Mouse (Mus musculus) urinary bladder, postnatal 25 days (tissue): Measurements from ENCODE around the gene Mgat5.

Source experiments
- DNase-seq: peaks from one replicate; pipeline ENCODE4 v3.0.0; 2022; ENCODE audit warnings: low spot score

The Mgat5 gene

DNA sequence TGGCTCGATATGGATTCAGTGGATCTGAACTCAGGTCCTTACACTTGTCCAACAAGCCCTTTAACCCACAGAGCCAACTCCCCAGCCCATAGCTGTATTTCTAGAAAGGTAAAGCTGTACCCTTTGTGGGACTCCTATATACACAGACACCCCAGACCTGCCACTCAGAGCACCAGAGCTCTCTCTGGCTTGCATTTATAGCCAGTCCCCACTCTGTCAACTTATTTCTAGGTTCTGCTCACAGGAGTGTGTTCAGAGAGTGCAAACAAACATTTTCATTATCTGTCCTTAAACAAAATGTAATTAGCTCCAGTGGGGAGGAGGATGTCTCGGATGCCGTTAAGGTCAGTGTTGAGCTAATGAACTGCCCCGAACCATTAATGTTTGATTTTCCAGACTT, 102.5 kb downstream of the Mgat5 start:
- no peak for DNase-seq

DNA sequence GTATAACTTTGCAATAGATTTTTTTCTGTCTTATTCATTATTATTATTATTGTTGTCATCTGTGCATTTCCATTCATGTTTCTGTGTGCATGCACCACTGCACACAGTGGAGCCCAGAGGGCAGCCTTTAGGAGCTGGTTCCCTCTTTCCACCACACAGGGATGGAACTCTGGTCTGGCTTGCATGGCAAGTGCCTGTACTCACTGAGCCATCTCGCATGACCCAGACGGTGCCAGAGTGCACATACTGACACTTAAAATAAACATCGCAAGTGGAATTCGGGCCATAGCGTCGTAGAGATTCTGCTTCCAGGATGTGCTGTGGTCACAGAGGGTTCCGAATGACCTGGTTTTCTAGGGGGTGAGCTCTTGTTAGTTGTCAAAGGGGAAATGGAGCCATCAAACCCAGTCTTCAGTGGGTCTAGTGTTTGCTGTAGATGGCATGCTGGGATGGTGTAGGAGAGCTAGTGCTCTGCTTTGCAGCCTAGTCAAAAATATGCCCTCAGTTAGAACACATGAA, 103.5 kb downstream of the Mgat5 start:
- no peak for DNase-seq

DNA sequence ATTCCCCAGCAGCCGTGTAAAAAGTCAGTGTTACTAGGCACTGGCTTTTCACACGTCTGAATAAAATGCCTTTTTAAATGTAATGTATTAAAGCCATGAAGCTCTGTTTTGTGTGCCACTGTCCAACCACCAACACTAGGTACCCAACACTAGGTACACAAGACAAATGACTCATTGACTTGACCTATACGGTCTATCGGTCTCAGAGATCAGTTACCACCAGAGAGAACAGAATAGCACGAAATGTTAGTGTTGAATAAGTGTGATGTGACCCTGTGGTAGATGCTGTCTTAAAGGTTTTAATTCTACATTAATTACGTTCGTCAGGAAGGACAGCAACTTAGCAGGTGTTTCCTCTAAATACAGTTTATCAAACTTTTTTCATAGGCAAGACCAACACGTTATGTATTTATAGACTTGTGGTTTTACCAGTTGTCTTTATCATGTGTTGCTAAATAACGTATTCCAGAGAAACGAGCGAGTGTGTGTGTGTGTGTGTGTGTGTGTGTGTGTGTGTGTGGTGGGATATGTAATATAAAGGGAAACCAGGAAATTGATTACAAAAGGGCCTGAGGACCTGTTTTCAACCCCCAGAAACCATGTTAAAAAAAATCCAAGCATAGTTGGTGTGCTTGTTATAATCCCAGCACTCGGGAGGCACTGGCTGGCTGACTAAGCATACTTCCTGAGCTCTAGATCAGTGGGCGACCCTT, 104.3 kb downstream of the Mgat5 start:
- DNase-seq: no peak

DNA sequence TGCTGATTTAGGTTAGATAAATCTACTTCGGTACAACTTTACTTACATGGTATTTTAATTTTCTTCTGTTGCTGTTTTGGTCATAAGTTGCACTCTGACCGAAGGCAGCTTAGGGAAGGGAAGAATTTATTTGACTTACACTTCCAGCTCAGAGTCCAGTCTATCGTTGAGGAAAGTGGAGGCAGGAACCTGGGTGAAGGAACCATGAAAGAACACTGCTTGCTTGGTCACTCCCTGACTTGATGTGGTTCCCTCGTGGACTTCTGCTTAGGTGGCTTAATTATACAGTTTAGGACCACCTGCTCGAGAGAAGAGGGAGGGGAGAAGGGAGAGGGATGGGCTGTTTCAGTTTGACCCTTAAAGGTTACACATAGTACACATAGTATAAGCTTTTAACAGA, 105.2 kb downstream of the Mgat5 start:
- no peak for DNase-seq

DNA sequence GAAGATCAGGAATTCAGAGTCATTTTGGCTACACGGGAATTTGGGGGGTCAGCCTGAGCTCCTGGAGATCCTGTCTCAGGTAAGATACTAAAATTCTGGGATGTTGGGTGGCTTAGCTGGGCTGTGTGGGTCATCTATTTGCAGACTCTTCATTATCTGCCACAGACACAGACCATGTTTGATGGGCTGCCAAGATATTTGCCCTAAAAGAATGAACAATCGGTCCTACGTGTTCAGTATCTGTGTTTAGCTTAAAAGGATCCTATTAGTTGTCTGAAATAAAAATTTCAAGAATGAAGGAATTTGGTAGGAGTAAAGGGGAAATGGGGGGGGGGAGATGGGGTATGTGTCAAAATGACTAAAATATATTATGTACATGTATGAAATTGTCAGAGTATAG, 105.9 kb downstream of the Mgat5 start:
- no peak for DNase-seq

DNA sequence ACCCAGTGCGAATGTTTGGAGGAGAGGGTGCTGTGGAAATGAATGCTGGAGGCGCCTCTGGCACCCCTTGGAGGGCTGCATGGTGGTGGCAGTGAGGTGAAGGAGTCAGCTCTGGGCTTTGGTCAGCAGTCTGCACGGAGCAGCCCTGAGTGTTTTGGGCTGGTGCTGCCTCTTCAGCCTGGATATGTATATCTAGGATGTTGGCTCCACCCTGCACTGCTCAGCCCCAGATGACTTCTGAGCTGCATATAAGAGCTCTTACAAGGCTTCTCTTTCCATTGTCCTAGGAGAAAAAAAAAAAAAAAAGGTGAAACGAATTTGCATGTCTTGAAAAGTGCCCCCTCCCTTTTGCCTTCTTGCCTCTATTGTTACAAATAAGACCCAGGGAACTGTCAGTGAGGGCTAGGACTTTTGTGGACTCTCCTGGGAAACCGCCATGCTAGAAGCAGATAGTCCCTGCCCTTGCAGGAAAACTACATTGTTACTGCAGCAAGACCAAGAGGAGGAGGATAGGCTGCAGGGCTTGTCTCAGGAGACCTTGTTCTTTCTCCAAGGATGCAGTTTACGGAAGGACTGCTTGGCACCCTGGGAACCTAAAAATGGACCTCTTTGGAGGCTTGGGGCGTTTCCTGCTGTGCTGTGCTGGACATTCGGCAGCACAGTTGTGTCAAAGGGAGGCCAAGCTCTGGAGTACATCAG, 109.0 kb downstream of the Mgat5 start:
- no peak for DNase-seq

DNA sequence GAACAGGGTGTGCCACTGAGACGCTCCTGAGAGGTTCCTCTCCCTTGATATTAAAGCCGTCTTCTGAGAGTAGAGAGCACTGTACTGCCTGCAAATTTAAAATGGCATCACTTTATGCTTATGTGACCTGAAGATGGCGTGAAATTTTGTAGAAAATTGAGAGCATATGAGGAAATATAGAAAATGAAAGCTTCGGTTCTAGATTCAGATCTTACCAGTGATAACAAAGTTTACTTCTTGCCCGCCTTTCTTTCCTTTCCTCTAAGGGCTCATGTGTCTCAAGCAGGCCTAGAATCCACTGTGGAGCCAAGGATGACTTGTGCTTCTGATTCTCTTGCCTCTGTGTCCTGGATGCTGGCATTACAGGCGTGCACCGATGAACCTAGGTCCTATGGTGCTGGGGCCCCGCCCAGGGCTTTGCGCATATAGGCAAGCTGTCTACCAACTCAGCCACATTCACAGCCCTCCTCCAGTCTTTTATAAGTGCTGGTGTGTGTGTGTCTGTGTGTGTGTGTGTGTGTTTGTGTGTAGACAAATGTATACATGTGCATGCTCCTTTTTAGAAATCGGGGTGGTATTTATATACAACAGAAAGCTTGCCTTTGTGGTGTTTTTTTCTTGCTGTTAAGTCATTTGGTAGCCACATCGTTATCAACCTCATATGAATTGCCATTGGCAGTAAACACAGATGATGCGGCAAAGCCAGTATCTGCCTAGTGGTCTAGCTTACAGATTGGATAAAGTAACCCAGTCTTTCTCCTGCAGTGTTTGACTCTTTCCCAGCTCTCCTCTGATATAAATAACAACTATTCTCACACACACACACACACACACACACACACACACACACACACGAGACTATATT, 111.2 kb downstream of the Mgat5 start:
- no peak for DNase-seq

DNA sequence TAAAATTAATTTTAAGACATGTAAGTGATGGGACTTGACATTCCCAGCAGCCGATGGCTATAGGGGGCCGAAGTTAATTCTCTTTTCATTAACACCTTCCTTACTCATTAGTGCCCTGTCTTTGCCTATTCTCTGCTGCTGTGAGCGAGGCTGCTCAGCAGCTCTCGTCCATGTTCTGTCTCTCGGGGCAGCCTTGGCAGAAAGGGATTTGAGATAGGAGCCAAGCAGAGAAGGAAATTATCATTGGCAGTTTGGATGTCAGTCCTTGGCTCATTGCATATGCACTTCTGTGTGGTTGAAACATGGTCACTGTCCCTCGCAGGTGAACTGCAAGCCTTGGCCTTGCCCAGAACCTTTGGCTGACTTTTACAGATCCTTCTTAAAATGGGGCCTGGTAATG, 111.8 kb downstream of the Mgat5 start:
- no peak for DNase-seq

DNA sequence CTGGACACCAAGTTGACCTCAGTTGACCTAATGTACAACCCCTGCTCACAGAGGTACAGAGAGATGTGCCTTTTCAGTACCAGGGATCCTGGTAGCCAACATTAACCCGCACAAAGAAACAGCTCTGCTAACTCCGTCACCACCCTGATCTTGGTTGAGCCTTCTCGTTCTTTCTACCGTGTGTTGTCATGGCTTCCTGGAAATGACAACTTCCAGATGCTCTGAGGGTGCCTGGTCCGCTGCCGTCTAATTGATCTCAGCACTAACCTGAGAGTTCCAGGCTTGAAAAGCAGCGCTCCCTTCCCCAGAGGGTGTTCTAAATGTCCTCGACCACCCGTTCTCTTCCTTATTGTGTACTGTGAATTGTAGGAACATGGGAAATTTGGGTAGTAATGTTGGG, 112.7 kb downstream of the Mgat5 start:
- DNase-seq: no peak

DNA sequence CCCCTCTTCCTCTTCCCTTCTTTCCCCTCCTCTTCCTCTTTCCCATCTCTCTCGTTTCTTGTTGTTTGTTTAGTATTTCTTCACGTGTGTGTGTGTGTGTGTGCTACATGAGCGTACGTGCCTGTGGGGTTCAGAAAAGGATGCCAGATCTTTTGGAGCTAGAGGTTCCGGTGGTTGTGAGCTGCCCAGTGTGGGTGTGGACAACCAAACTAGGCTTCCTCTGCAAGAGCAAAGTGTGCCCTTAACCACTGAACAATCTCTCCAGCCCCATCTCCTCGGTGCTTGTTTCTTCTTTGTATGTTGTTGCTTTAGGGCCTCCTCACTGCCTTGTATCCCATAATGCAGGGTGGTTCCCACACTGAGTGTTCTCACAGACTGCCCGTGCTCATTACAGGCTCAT, 113.7 kb downstream of the Mgat5 start:
- DNase-seq: no peak

DNA sequence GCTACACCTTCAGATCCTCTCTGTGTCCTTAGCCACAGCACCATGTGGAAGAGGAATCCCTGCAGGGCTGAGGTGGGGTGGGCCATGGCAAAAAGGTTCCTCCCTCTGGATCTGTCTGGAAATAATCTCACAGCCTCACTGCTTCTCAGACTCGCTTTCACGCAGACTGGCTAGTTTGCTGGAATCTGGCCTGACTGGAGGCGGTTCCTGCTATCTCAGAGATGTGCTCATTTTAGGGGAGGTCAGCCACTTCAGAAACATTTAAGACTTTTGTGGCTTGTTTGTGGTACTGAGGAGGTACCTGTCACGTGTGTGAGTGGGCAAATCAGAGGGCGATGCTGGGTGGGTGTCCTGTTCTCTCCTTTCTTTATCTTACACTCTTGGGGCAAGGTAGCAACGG, 115.0 kb downstream of the Mgat5 start:
- DNase-seq: no peak

DNA sequence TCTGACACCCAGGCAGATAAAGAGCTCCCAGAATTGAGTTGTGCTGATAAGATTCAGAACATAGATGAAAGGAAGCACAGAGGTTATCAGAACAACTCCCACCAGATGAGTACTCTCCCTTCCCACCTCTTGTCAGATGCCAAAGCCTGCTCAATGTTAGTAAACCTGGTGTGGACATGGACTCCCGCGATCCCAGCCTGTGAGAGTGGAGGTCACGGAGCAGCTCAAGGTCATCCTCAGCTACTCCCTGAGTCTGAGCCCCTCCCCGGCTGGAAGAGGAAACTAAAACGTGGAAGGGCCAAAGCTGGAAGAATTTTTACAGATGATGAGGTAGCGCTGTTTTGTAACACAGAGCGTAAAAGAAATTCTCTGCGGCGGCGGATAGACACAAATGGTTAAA, 116.1 kb downstream of the Mgat5 start:
- DNase-seq: no peak

DNA sequence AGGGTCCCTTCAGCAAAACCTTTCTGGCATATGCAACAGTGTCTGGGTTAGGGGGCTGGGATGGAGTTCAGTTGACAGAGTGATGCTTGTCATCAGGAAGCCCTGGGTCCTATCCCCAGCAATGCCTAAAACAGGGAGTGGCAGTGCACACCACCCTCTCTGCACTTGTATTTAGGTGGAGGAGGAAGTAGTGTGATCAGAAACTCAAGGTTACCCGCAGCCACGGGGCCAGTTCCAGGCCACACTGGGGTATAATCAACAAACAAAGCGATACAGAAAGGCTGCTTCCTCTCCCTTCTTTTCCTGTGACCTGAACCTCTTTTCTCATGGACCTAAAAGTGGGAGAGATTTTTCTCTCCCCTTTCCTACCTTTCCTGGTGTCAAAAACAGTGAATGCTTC, 116.8 kb downstream of the Mgat5 start:
- DNase-seq: no peak

DNA sequence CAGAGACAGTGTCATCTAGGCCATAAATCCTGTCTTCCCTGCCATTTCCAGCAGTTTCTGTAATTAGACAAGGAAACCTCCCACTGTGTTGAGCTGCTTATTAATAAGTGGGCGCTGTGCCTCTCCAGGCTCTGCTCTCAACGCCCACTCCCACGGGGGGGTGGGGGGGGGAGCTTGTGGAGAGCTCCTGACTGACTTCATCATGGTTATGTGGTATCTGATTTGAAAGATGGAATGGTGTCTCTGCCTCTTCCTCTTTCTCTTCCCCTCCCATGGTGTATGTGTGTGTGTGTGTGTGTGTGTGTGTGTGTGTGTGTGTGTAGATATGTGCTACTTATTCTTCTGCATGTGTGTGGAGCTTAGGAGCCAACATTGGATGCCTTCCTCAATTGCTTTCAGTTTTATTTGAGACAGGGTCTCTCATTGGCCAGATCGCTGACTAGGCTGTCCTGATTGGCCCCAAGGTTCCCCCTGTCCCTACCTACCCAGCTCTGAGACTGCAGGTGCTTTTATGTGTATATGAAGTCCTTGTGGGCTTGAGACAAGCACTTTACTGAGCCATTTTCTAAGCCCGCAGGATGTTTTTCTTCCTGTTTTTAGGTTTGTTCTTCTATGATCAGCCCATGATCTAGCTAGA, 117.5 kb downstream of the Mgat5 start:
- no peak for DNase-seq

DNA sequence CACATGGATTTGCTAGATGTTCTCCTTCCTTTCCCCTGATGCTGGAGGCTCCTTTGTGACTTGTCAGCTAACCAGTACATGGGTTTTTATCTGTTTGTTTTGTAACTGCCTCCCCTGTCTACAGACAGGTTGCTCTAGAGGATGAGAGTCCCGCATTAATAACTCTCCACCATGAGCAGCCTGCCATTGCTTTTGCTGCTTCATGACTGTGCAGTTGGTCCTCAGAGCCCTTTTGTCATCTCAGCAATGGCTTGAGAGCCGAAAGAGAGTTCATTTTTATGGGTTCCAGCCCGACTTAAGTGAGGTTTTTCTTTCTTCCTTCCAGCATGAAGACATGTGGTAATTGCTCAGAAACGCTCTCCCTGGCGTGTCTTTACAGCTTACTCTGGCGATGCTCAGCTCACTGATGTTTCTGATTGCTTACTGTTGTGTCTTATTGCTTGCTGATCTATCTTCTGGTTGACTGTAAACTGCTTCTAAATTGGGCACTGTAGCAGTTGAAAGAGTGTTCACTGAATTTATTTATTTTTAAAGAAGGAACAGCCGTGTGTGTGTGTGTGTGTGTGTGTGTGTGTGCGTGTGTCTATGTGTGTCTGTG, 120.9 kb downstream of the Mgat5 start:
- no peak for DNase-seq

DNA sequence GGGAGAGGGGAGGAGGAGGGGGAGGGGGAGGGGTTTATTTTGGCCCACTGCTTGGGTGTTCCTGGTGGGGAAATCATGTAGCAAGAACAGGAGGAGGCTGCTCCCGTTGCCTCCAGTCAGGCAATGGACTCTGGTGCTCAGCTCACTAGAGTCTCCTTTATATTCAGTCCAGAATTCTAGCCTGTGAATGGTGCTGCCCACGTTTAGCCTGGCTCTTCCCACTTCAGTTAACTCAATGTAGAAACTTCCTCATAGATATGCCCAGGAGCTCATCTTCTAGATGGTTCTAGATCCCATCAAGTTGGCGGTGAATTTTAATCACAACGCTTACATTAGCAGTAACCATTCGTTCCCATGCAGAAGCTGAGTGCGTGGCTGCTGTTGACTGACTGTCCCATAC, 123.0 kb downstream of the Mgat5 start:
- DNase-seq: no peak

DNA sequence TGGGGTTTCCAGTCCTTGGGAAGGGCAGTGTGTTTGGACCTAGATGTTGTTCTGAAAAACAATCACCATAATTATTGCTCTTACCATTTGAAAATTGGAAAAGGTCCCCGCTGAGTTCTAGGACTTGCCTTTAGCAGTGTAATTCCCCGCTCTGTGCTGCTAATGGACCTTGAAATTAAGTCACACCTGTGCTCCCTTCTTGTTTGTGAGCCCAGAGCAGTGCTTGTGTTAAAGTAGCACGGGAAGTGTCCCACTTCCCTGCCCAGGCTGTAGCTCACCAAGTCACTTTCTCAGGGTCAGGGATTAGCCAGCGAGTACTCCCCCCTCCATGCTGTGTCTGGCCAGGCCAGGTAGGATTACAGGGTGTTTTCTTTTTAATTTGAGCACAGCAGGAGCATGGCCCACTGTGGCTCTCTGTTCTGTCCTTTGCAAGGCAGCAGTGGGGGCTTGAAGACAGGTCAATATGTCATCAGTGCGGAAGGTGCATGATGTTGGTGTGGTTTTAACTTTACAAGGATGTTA, 123.6 kb downstream of the Mgat5 start:
- no peak for DNase-seq

DNA sequence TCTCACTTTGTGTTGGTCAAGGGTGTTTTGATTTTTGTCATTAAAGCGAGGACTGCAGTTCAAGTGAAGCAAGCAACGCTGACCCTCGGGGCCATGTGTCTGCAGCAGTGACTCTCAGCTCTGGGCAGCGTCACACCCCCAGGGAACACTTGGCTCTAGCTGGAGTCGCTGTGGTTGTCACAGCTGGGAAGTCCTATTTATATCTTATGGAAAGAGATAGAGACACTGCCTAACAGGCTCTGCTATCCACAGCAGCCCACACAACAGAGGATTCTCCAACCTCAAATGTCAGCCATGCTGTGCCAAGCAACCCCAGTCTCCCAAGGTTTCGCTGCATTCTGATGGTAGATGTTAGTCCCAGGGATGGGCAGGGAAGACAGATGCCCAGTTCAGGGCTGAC, 125.0 kb downstream of the Mgat5 start:
- no peak for DNase-seq

DNA sequence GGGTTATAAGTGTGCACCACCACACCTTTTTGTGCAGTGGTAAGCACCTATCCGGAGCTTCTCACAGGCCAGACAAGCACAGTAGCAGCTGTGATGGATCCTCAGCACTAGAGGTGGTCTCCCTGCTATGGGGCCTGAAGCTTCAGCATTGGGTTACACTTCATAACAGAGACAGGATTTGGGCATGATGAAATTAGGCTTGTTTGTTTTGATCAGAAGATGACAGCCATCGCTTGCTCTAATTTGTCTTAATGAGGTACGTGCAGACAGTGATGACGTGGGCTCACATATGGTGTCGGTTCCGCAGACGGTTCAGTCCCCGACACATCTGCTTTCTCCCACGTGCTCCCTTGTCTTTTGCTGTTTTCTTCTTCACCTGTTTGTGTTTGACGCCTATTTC, 132.9 kb downstream of the Mgat5 start:
- DNase-seq: no peak

DNA sequence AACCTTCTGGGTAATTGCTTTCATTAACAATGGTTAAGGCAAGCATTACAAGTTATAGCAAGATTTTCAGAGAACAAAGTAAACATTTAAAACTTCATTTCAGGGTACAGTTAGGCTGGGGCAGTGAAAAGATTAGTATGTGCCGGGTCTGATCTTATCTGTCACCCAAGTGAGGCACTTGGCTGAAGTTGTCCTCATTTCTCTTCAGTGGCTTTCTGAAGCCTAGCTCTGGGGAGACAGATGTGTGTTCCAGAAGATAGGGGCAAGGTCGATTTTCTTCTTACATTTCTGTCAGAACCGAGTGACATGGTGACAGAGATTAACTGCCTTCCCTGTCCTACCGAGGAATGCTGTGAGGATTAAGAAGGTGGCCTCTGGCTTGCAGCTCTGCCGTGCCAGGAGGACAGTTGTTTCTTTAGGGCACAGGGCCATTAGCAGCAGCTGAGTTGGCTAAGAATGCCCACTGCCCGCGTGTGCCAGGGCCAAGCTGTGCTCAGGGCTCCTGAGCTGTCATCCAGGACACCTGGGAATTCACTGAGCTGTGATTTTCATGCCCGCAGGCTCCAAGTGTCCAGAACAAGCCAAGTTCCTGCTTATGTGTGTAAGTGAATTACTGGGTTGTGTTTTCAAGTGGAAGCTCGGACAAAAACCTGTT, 134.1 kb downstream of the Mgat5 start:
- DNase-seq: no peak

DNA sequence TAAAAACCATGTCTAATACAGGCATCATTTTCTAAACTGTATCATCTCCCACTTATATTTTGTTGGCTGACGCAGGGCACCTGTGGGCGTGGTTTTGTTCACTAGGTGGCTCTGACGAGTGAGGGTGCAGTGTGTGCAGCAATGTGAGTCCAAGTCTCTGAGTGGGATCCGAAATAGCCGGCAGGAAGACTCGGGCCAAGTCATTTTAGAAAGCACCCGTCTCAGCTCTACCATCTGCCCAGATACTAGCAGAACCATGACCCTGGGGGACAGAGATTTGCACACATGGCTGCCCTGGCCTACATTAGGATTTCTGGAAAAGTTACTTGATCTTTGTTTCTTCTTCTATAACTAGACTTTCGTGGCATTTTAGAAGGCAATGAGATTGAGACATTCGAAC, 135.5 kb downstream of the Mgat5 start:
- no peak for DNase-seq
